8 mouse cellular contexts compared by ENCODE assay signal in the genomic region with DNA sequence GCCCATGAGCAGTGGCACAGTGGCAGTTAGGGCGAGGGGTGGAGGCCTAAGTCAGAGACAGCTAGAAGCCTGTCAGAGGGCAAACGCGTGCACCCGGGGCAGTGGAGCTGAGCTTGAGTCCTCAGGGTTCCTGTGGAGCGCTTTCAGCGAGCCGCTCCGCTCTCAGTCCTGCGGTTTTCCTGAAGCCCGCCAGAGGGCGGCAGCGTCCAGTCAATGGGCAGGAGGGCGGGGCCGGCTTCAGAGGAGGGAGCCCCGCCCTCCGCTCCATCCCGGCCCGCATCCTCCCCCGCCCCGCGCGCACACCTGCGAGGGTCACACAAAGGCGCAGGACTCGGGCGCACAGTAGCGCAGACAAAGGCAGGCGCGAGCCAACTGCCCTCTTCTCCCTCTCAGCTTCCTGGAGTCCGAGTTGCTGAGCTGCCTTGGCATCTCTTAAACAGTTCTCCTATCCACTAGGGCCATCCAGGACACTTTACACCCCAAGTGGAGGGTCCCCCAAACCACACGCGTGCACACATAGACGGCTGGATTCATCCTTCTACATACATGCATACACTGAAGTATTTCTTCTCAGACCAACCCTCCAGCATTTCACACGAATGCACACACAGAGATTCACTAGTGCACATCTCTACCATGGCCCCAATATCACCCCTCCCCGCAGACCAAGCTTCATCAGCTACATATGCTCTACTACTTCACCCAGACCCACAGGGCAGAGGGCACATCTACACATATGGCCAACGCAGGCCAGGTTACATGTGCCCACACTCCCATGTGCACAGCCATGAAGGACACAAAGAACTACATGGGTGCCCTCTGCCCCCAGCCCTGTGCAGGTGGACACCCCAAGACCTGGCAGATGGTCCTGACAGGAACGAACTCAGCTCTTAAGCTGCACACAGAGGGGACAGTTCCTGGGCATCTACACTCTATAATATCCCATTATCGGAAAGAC. TPM values are rescaled to one million over a fixed set of nuclear protein-coding genes. Genes with fewer than 3 reads are reported as not detected.
DNase-seq lines count a peak whose midpoint lies in the region; ATAC-seq and TF ChIP-seq lines count a peak whose summit lies in the region.

No protein-coding gene starts in this region.

- peak overlapping the region; percentile 40; the same call in 1 of the 2 replicates for H3K4me2 ChIP-seq in heart, embryonic 15.5 days
- peak overlapping the region; percentile 59 for H3K4me2 ChIP-seq in liver, embryonic 14.5 days (ENCODE audit: low read depth)
- H3K4me2 ChIP-seq in neural tube, embryonic 11.5 days (ENCODE audit: low read depth) = peak overlapping the region; percentile 38
- peak overlapping the region; percentile 35 for H3K4me2 ChIP-seq in stomach, embryonic 16.5 days (ENCODE audit: low read depth, low read length)

- 9% methylated on average over 38 of the region's 38 CpGs for WGBS in heart, embryonic 15.5 days
- 8% methylated on average over 33 of the region's 38 CpGs for WGBS in liver, embryonic 14.5 days (ENCODE audit: insufficient replicate concordance)
- WGBS in neural tube, embryonic 11.5 days = 9% methylated on average over 38 of the region's 38 CpGs
- WGBS in stomach, embryonic 16.5 days = 8% methylated on average over 38 of the region's 38 CpGs

- no peak overlapping the region for H3K9ac ChIP-seq in heart, embryonic 15.5 days
- no peak overlapping the region for H3K9ac ChIP-seq in liver, embryonic 14.5 days (replicated peaks)
- H3K9ac ChIP-seq in neural tube, embryonic 11.5 days (ENCODE audit: low read length) = peak overlapping the region; percentile 23; the same call in 1 of the 2 replicates
- H3K9ac ChIP-seq in stomach, embryonic 16.5 days (ENCODE audit: low read length) = no peak overlapping the region

- peaks cover 5% of the 10 kb centered on the region for H3K4me1 ChIP-seq in heart, embryonic 15.5 days (replicated peaks)
- peaks cover 0 to 2% of the 10 kb centered on the region in 2 experiments; a peak in 1 of 4 replicates for H3K4me1 ChIP-seq in liver, embryonic 14.5 days (replicated peaks; ENCODE audit: control insufficient read depth in 2 of 2, insufficient read depth in 2 of 2, low read length in 1 of 2)
- H3K4me1 ChIP-seq in neural tube, embryonic 11.5 days (ENCODE audit: control insufficient read depth, insufficient read depth, low read length) = peaks cover 8% of the 10 kb centered on the region
- H3K4me1 ChIP-seq in stomach, embryonic 16.5 days (ENCODE audit: control insufficient read depth, insufficient read depth, low read length) = no peaks in the 10 kb centered on the region

- peak; percentile 66 for ATAC-seq in CD4-positive, CD25-positive, alpha-beta regulatory T cell, adult 4 months
- peak; percentile 62 for ATAC-seq in heart, embryonic 15.5 days (replicated peaks; ENCODE audit: insufficient number of reproducible peaks, insufficient read depth, low FRiP score, low read depth)
- peak; percentile 63; the same call in 1 of the 2 replicates for ATAC-seq in liver, embryonic 14.5 days (ENCODE audit: insufficient read depth)
- ATAC-seq in neural tube, embryonic 11.5 days (ENCODE audit: insufficient read depth, low FRiP score, low TSS enrichment) = peak; percentile 78
- peak; percentile 70; the same call in 1 of the 2 replicates for ATAC-seq in stomach, embryonic 16.5 days (ENCODE audit: insufficient read depth, low FRiP score)

- no peaks in the 10 kb centered on the region for H3K36me3 ChIP-seq in heart, embryonic 15.5 days
- H3K36me3 ChIP-seq in liver, embryonic 14.5 days (replicated peaks; ENCODE audit: control insufficient read depth, insufficient read depth, low read depth) = no peaks in the 10 kb centered on the region
- no peaks in the 10 kb centered on the region; the same call in 1 of the 2 replicates for H3K36me3 ChIP-seq in neural tube, embryonic 11.5 days (ENCODE audit: control insufficient read depth, insufficient read depth, low read length)
- H3K36me3 ChIP-seq in stomach, embryonic 16.5 days (ENCODE audit: control insufficient read depth, insufficient read depth, low read length) = no peaks in the 10 kb centered on the region

- peak; percentile 55 for DNase-seq in brain, embryonic 18.5 days (ENCODE audit: low read depth, low spot score)
- DNase-seq in fibroblast of lung, adult 2 months (ENCODE audit: low read depth) = peak; percentile 20
- DNase-seq in kidney, postnatal 25 days = peak; percentile 77 to 79
- peak; percentile 54 to 62 (median 56) for DNase-seq in liver, embryonic 14.5 days (ENCODE audit: low read depth in 3 of 3, low spot score in 3 of 3)
- peak; percentile 91 for DNase-seq in neural tube, embryonic 11.5 days (ENCODE audit: low spot score)

- TF ChIP-seq CTCF in liver, embryonic 14.5 days (IDR thresholded peaks at IDR 0.05; ENCODE audit: low read depth) = peak; percentile 90

- no peak overlapping the region for H3K4me3 ChIP-seq in heart, embryonic 15.5 days
- H3K4me3 ChIP-seq in liver, embryonic 14.5 days (ENCODE audit: insufficient read depth in 1 of 2, low read depth in 2 of 2, low read length in 2 of 2) = no peak overlapping the region
- no peak overlapping the region for H3K4me3 ChIP-seq in neural tube, embryonic 11.5 days (ENCODE audit: low read depth, low read length)
- no peak overlapping the region for H3K4me3 ChIP-seq in stomach, embryonic 16.5 days (replicated peaks; ENCODE audit: low read length)

- H3K9me3 ChIP-seq in heart, embryonic 15.5 days (replicated peaks) = no peaks in the 10 kb centered on the region
- no peaks in the 10 kb centered on the region for H3K9me3 ChIP-seq in liver, embryonic 14.5 days (ENCODE audit: control insufficient read depth, low read length)
- no peaks in the 10 kb centered on the region for H3K9me3 ChIP-seq in neural tube, embryonic 11.5 days (ENCODE audit: control insufficient read depth, low read length)
- H3K9me3 ChIP-seq in stomach, embryonic 16.5 days (replicated peaks; ENCODE audit: control insufficient read depth, low read length) = no peaks in the 10 kb centered on the region

- TF ChIP-seq EP300 in liver, embryonic 14.5 days (IDR thresholded peaks at IDR 0.05; ENCODE audit: low read depth) = no peak

- no peak overlapping the region for H3K27ac ChIP-seq in heart, embryonic 15.5 days
- no peak overlapping the region for H3K27ac ChIP-seq in liver, embryonic 14.5 days
- peak overlapping the region; percentile 81 for H3K27ac ChIP-seq in neural tube, embryonic 11.5 days (ENCODE audit: low read depth, low read length)
- no peak overlapping the region for H3K27ac ChIP-seq in stomach, embryonic 16.5 days (ENCODE audit: low read length)

- H3K27me3 ChIP-seq in heart, embryonic 15.5 days = peaks cover 68% of the 10 kb centered on the region
- H3K27me3 ChIP-seq in liver, embryonic 14.5 days (ENCODE audit: control insufficient read depth, insufficient read depth, low read length) = peaks cover 26% of the 10 kb centered on the region
- peaks cover 19% of the 10 kb centered on the region for H3K27me3 ChIP-seq in neural tube, embryonic 11.5 days (ENCODE audit: control insufficient read depth, insufficient read depth, low read length)
- H3K27me3 ChIP-seq in stomach, embryonic 16.5 days (ENCODE audit: control insufficient read depth, insufficient read depth, low read length) = peaks cover 40% of the 10 kb centered on the region

RNA-seq across cellular contexts. Expression of gene Pou2f2, which starts 46.2 kb away (rescaled TPM):
- 10 to 100 TPM; 25.9 to 29.4 TPM for polyA plus RNA-seq in CD4-positive, CD25-positive, alpha-beta regulatory T cell, adult 4 months (2017; shearing (Covaris generic))
- 0.49 and 1.9 TPM in 2 replicates for polyA plus RNA-seq in heart, embryonic 15.5 days (2015; fragmentation: Nextera tagmentation; extraction: Ambion mirVana)
- polyA plus RNA-seq in liver, embryonic 14.5 days (2012; rRNA removed) = 0.73 and 0.74 TPM in 2 replicates
- polyA plus RNA-seq in liver, embryonic 14.5 days (2014; fragmentation: Nextera tagmentation; extraction: Ambion mirVana) = 0.94 and 1.5 TPM in 2 replicates
- polyA plus RNA-seq in neural tube, embryonic 11.5 days (2014; fragmentation: Nextera tagmentation; extraction: Ambion mirVana) = 33.7 and 40.9 TPM in 2 replicates
- polyA plus RNA-seq in stomach, embryonic 16.5 days (2015; fragmentation: Nextera tagmentation; extraction: Ambion mirVana) = 1.4 TPM in 2 replicates

Comparison
In these comparisons a context has a peak if more than half of its experiments do, and no peak if none do; other contexts are left out.
1. DNase-seq: peak in every context shown above with its lines; median percentile 91 in neural tube, embryonic 11.5 days; 78 in kidney, postnatal 25 days; 56 in liver, embryonic 14.5 days; 55 in brain, embryonic 18.5 days; 20 in fibroblast of lung, adult 2 months.